Mouse (Mus musculus) stomach, adult 2 months (tissue): ENCODE measurements around the gene Ppp1r37. TPM values are rescaled to one million over a fixed set of nuclear protein-coding genes. Genes with fewer than 3 reads are reported as not detected.

Source experiments
- polyA plus RNA-seq: library from polyadenylated mRNA; depleted of rRNA; stranded (reverse); fragments of >200 nt; gene quantifications from 2 replicates; pipeline ENCODE4 v1.2.3, GENCODE M21; 2012; rRNA removed

Gene Ppp1r37
- 78.3 and 88.5 TPM in 2 replicates for polyA plus RNA-seq

DNA sequence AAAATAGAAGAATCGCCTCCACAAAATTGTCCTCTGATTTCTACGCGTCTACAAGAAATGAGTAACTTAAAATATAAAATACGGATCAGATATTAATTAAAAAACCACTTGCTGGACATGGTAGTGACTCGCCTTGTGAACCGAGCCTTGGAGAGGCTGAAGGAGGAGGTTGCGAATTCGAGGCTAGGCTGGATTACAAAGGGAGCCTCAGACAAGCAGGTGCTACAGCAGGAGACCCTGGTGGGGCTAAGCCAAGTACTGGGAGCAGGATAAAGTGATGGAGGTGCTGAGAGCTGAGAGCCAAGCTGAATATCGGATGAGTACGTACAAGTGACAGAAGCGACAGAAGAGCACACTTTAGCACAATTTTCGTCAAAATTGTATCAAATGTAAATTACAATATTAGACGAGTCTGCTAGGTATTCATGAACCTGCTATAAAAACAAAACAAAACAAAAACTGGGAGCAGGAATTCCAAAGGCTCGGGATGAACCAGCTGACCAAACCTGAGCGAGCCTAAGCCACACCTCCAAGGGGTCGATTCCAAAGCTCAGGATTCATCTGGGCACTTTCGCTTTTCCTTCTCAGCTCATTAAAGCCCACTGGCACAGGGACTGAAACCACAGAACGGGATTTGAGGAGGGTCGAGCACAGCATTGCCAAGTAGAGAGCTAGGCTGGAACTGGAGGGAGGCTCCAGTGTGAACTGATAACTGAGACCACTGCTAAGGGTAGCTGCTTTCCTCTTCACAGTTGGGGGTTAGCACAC lies at the start of gene Ppp1r37:
TSS of gene Ppp1r37 (minus strand) at position 434 of the 768 bp plus-strand sequence.

DNA sequence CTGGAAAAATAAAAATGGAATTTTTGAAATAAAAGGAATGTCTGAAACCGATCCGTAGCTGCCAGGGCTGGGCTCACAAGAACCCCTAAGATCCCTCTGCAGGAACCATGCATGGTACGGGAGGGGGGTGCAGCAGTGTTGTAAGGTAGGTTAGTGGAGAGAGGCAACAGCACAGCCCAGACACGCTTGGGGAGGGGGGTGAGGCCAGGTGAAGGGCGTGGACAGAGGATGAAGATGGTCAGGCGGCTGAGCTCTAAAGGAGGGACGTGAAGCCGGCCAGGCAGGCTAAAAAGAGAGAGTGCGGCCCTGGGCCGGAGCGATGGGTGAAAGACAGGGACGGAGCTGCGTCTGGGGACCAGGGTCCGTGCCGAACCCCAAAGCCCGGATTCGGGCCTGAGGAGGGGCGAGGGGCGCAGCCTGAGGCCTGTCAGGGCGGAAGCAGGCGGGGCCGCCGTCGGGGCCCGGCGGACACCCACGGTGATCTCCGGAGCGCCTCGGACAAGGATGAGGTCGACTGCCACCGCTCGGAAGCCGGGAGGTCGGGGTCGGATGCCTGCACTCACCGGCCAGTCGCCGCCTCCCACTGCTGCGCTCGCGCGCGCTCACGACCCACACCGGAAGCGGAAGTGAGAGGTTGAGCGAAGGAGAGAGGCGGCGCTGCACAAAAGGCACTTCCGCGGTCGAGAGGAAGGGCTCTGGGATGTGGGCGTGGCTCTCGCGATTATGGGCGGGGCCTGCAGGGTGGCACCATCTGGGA lies 41.2 kb upstream of the Ppp1r37 start, which contains the start of gene Clasrp:
TSS of gene Clasrp (minus strand) at position 638 of the 757 bp plus-strand sequence.

DNA sequence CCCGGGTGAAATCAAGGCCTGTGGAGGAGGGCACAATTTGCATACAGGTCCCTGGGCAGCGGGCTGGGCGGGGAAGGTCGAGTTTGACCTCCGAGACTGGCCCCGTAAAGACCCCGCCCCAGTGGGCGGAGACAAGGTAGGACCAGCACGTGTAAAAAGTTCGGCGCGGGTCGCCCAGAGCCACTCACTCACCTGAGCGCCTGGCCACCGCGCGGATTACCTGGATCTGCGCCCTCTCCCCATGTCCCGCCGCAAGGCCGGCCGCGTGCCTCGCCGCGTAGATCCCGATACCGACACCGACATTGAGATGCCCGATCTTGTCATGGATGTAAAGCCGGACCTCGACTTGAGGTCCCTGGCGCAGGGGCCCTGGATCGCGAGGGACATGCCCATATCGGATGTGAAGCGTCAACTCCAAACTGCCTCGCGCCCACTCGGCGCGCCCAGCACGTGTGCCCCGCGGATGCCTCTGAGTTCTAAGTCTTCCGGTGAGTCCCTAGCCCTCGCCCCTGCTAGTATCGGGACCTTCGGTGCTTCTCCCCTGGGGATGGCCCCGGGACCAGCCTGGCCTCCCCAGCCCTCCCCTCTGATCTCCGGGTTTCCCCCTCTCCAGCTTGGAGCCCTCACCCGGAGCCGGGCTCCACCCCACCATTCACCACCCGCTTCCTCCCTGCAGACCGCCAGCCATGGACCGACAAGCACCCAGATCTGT lies 14.4 kb upstream of the Ppp1r37 start, which contains the start of the genes Zfp296 and Gemin7:
TSS of gene Zfp296 (plus strand) at position 147 of the 712 bp plus-strand sequence.
TSS of gene Gemin7 (minus strand) at position 455 of the 712 bp plus-strand sequence.

DNA sequence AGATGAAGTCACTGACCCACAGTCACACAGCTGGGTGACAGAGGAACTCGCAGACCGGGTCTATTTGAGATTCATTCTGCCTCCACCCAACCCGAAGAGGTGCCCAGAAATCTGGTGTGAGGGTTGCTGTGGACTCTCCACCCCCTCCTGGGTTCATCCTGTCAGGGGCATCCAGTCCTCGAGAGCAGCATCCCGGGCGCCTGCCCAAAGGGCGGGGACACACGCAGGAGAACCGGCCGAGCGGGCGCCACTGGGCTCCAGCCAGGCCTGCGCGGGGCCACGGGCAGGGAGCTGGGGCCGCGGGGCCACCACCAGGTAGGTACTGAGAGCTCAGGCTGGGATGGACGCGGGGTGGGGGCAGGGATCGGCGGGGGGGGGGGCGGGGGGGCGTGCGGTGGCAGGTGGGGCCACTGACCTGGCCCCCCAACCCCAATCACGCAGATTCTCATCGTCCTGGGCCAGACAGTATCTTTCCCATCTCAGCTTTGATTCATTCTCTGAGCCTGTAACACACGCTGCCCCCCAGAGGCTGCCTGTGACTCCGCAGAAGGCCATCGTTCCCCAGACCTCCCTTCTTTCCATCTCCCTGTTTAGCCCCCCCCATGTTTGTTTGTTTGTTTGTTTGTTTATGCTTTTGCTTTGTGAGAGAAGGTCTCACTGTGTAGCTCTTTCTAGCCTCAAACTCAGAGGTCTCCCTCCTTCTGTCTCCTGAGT lies 45.1 kb downstream of the Ppp1r37 start, which contains the start of gene Nkpd1:
TSS of gene Nkpd1 (plus strand) at position 187 of the 714 bp plus-strand sequence.

DNA sequence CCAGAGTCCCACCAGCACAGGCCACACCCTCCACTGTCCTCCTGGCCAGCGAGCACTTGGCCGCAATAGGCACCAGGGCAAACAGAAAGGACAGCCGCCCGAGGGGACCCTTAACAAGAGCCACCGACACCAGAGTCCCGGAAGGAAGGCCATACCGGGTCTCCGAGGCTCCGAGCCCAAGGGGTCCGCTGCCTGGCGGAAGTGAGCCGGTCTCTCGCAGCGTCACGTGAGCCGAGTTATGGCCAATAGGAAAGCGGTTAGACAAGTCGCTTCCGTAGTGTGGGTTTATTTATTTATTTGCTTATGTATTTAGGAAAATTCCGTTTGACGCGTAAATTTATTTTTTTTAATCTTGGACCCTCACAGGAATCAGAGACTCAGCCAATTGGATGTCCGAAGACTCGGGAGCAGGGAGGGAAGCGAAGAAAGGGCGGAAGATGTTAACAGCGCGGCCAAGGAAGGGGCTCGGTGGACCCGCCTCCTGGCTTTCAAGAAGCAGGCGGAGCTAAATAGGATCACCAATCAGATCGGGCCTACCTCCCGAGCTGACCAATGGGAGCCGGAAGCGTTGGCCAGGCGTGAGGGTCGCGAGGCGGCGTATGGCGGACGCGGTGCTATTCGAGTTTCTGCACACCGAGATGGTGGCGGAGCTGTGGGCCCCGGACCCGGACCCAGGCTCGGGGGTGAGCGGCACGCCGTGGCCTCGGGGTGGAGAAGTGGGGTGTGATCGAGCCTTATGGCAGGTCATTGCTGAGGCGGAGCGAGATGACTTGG lies 54.5 kb downstream of the Ppp1r37 start, which contains the start of the genes Bloc1s3 and Trappc6a:
TSS of gene Bloc1s3 (minus strand) at position 218 of the 774 bp plus-strand sequence.
TSS of gene Trappc6a (plus strand) at position 246 of the 774 bp plus-strand sequence.

Other genes with a start within 250 kb of the Ppp1r37 start
- 16.8 and 21.2 TPM in 2 replicates for gene Ercc1, start 218.3 kb downstream of the Ppp1r37 start, polyA plus RNA-seq
- 3.9 and 7.8 TPM in 2 replicates for gene Cd3eap, start 203.6 kb downstream of the Ppp1r37 start, polyA plus RNA-seq
- gene Ppp1r13l, start 203.3 kb downstream of the Ppp1r37 start, polyA plus RNA-seq, result 21.4 and 23.5 TPM in 2 replicates
- gene Ercc2, start 181.1 kb downstream of the Ppp1r37 start, polyA plus RNA-seq, result 25.1 and 27.9 TPM in 2 replicates
- gene Klc3, start 159.0 kb downstream of the Ppp1r37 start, polyA plus RNA-seq, result 16.2 and 18.5 TPM in 2 replicates
- gene Ckm, start 158.3 kb downstream of the Ppp1r37 start, polyA plus RNA-seq, result 315 and 356 TPM in 2 replicates
- 10.8 and 27.7 TPM in 2 replicates for gene Mark4, start 104.3 kb downstream of the Ppp1r37 start, polyA plus RNA-seq
- 6.3 and 7.2 TPM in 2 replicates for gene Exoc3l2, start 99.7 kb downstream of the Ppp1r37 start, polyA plus RNA-seq
- gene Bloc1s3, start 54.7 kb downstream of the Ppp1r37 start, polyA plus RNA-seq, result 7.3 and 15.7 TPM in 2 replicates
- gene Trappc6a, start 54.7 kb downstream of the Ppp1r37 start, polyA plus RNA-seq, result 119 and 179 TPM in 2 replicates
- gene Nkpd1, start 45.2 kb downstream of the Ppp1r37 start, polyA plus RNA-seq, result 45.5 and 87.5 TPM in 2 replicates
- gene Zfp296, start 14.2 kb upstream of the Ppp1r37 start, polyA plus RNA-seq, result 7.5 and 7.9 TPM in 2 replicates
- gene Gemin7, start 14.5 kb upstream of the Ppp1r37 start, polyA plus RNA-seq, result 59.4 and 88.0 TPM in 2 replicates
- 68.5 and 172 TPM in 2 replicates for gene Clasrp, start 41.4 kb upstream of the Ppp1r37 start, polyA plus RNA-seq
- 10.6 and 18.6 TPM in 2 replicates for gene Relb, start 66.4 kb upstream of the Ppp1r37 start, polyA plus RNA-seq
- gene Clptm1, start 102.0 kb upstream of the Ppp1r37 start, polyA plus RNA-seq, result 55.4 and 69.0 TPM in 2 replicates
- 1.1 and 1.6 TPM in 2 replicates for gene Apoc2, start 114.9 kb upstream of the Ppp1r37 start, polyA plus RNA-seq
- not detected in 2 replicates for gene Gm44805, start 118.3 kb upstream of the Ppp1r37 start, polyA plus RNA-seq
- gene Apoc4, start 118.4 kb upstream of the Ppp1r37 start, polyA plus RNA-seq, result 0.37 TPM in 1 of 2 replicates, not detected in the other
- 6.5 and 8.3 TPM in 2 replicates for gene Apoc1, start 129.6 kb upstream of the Ppp1r37 start, polyA plus RNA-seq
- gene Apoe, start 136.1 kb upstream of the Ppp1r37 start, polyA plus RNA-seq, result 235 and 380 TPM in 2 replicates
- 58.9 and 85.6 TPM in 2 replicates for gene Tomm40, start 152.4 kb upstream of the Ppp1r37 start, polyA plus RNA-seq
- gene Nectin2, start 187.4 kb upstream of the Ppp1r37 start, polyA plus RNA-seq, result 64.6 and 101 TPM in 2 replicates
- 52.3 and 63.9 TPM in 2 replicates for gene Bcam, start 207.9 kb upstream of the Ppp1r37 start, polyA plus RNA-seq
- gene Cblc, start 233.7 kb upstream of the Ppp1r37 start, polyA plus RNA-seq, result 41.1 and 54.6 TPM in 2 replicates